Comparison of ENCODE assay signal across 12 mouse cellular contexts in the genomic region with DNA sequence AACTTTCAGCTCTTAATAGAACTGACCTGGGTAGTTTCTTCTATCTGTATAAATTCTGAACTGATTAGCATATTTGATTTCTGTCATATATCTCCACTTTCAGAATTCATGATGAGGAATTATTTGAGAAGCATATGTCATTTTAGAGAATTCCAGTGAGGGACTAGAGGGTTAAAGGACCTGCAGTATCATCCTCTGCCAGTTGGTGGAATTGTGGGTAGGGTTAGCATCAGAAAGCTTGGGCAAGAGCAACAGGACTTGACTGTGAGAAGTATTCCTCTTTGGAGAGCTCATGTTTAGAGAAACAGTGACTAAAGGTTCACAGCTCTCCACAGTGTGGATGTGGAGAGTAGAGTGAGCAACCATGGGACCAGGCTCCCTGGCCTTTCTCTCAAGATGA.
DNase-seq lines count a peak whose midpoint lies in the region; ATAC-seq and TF ChIP-seq lines count a peak whose summit lies in the region.
"Had no signal": no experiment of that assay in that cellular context is flagged by ENCODE, and none has a peak within 500 bp of the region (broad histone marks: within the 10 kb centered on the region; RNA-seq: fewer than 3 reads in every experiment).

No protein-coding gene starts in this region.

- peak; percentile 49 for TF ChIP-seq CTCF in hindbrain, postnatal 0 days (IDR thresholded peaks at IDR 0.05; ENCODE audit: low read depth)
- peak; percentile 35 for TF ChIP-seq CTCF in midbrain, postnatal 0 days (IDR thresholded peaks at IDR 0.05)
- TF ChIP-seq CTCF in Patski (IDR thresholded peaks at IDR 0.05) = peak; percentile 19

- peaks cover 8% of the 10 kb centered on the region; the same call in 1 of the 2 replicates for H3K4me1 ChIP-seq in hindbrain, postnatal 0 days (ENCODE audit: insufficient read depth, low read length)
- H3K4me1 ChIP-seq in hindbrain, embryonic 10.5 days (replicated peaks) = peaks cover 18% of the 10 kb centered on the region
- H3K4me1 ChIP-seq in midbrain, postnatal 0 days (ENCODE audit: insufficient read depth, low read length) = peaks cover under 1% of the 10 kb centered on the region; the same call in 1 of the 2 replicates
- H3K4me1 ChIP-seq in midbrain, embryonic 15.5 days = peaks cover 33% of the 10 kb centered on the region

- no peak overlapping the region for H3K9ac ChIP-seq in hindbrain, postnatal 0 days (replicated peaks; ENCODE audit: low read length)
- H3K9ac ChIP-seq in midbrain, postnatal 0 days (replicated peaks; ENCODE audit: low read length, poor library complexity, severe bottlenecking) = no peak overlapping the region
- H3K9ac ChIP-seq in midbrain, embryonic 15.5 days = no peak overlapping the region

- CTCF ChIA-PET in Patski (lab: Charles Lee) = no interaction called here

- H3K27me3 ChIP-seq in hindbrain, postnatal 0 days (ENCODE audit: insufficient read depth, low read length) = no peaks in the 10 kb centered on the region
- H3K27me3 ChIP-seq in hindbrain, embryonic 10.5 days (ENCODE audit: insufficient read depth, poor library complexity, severe bottlenecking) = no peaks in the 10 kb centered on the region
- no peaks in the 10 kb centered on the region for H3K27me3 ChIP-seq in midbrain, postnatal 0 days (ENCODE audit: insufficient read depth, low read length)
- no peaks in the 10 kb centered on the region for H3K27me3 ChIP-seq in midbrain, embryonic 15.5 days (replicated peaks)
- H3K27me3 ChIP-seq in Patski = no peaks in the 10 kb centered on the region

- no peak overlapping the region for H3K4me2 ChIP-seq in hindbrain, postnatal 0 days (ENCODE audit: low read depth, low read length)
- no peak overlapping the region for H3K4me2 ChIP-seq in midbrain, postnatal 0 days (ENCODE audit: low read depth, low read length, poor library complexity, severe bottlenecking)
- no peak overlapping the region for H3K4me2 ChIP-seq in midbrain, embryonic 15.5 days

- no peaks in the 10 kb centered on the region for H3K36me3 ChIP-seq in hindbrain, postnatal 0 days (ENCODE audit: insufficient read depth, low read length)
- no peaks in the 10 kb centered on the region for H3K36me3 ChIP-seq in hindbrain, embryonic 10.5 days
- H3K36me3 ChIP-seq in midbrain, postnatal 0 days (ENCODE audit: insufficient read depth, low read length) = no peaks in the 10 kb centered on the region
- H3K36me3 ChIP-seq in midbrain, embryonic 15.5 days (replicated peaks) = no peaks in the 10 kb centered on the region

- H3K27ac ChIP-seq in hindbrain, postnatal 0 days = no peak overlapping the region
- no peak overlapping the region for H3K27ac ChIP-seq in hindbrain, embryonic 10.5 days
- no peak overlapping the region for H3K27ac ChIP-seq in midbrain, postnatal 0 days (ENCODE audit: low read depth, low read length)
- H3K27ac ChIP-seq in midbrain, embryonic 15.5 days = no peak overlapping the region

- peak; percentile 45 for DNase-seq in hindbrain, postnatal 0 days (ENCODE audit: low spot score)
- DNase-seq in hindbrain, embryonic 10.5 days (ENCODE audit: low spot score) = no peak
- no peak for DNase-seq in midbrain, postnatal 0 days (ENCODE audit: low spot score)
- no peak for DNase-seq in Patski (ENCODE audit: low read depth, low spot score)
- DNase-seq in kidney, postnatal 14 days = no peak
- no peak for DNase-seq in embryo, embryonic 10.5 days (ENCODE audit: low spot score)
- DNase-seq: adrenal gland, postnatal 25 days; gastrocnemius, postnatal 36 days; kidney, adult 9 months; layer of hippocampus, postnatal 36 days had no signal

- H3K4me3 ChIP-seq in hindbrain, postnatal 0 days (ENCODE audit: low read length) = no peak overlapping the region
- no peak overlapping the region for H3K4me3 ChIP-seq in hindbrain, embryonic 10.5 days
- H3K4me3 ChIP-seq in midbrain, postnatal 0 days (ENCODE audit: low read depth, low read length) = no peak overlapping the region
- H3K4me3 ChIP-seq in midbrain, embryonic 15.5 days = no peak overlapping the region

- no peak for ATAC-seq in hindbrain, postnatal 0 days
- ATAC-seq in midbrain, postnatal 0 days (ENCODE audit: low FRiP score) = no peak
- ATAC-seq in midbrain, embryonic 15.5 days (replicated peaks) = no peak
- ATAC-seq in Patski = no peak
- peak; percentile 16; the same call in 1 of the 2 replicates for ATAC-seq in neutrophil, adult 5-6 weeks (ENCODE audit: extremely low read depth, insufficient number of reproducible peaks, low FRiP score, poor library complexity, severe bottlenecking)

- no peaks in the 10 kb centered on the region for H3K9me3 ChIP-seq in hindbrain, postnatal 0 days (ENCODE audit: low read length)
- no peaks in the 10 kb centered on the region for H3K9me3 ChIP-seq in hindbrain, embryonic 10.5 days
- H3K9me3 ChIP-seq in midbrain, postnatal 0 days (ENCODE audit: low read length) = no peaks in the 10 kb centered on the region
- H3K9me3 ChIP-seq in midbrain, embryonic 15.5 days = no peaks in the 10 kb centered on the region

- POLR2A ChIA-PET in Patski (lab: Charles Lee) = no interaction called here

- in situ Hi-C loops in Patski (cut with MboI; ENCODE audit: low pct_unique_long_range_greater_than_20kb) = no loop called here
